Mouse (Mus musculus): ENCODE measurements around the gene Amer3. TPM values are rescaled to one million over a fixed set of nuclear protein-coding genes. Genes with fewer than 3 reads are reported as not detected.
"Not testable (repeated sequence)": the region's sequence is repeated elsewhere in the genome, so short reads cannot be mapped to it uniquely, and the experiment has no call there.

The Amer3 gene
- 1.6 and 4.9 TPM in 2 replicates for polyA plus RNA-seq (2016; fragmentation: Nextera tagmentation; extraction: Ambion mirVana)

DNA sequence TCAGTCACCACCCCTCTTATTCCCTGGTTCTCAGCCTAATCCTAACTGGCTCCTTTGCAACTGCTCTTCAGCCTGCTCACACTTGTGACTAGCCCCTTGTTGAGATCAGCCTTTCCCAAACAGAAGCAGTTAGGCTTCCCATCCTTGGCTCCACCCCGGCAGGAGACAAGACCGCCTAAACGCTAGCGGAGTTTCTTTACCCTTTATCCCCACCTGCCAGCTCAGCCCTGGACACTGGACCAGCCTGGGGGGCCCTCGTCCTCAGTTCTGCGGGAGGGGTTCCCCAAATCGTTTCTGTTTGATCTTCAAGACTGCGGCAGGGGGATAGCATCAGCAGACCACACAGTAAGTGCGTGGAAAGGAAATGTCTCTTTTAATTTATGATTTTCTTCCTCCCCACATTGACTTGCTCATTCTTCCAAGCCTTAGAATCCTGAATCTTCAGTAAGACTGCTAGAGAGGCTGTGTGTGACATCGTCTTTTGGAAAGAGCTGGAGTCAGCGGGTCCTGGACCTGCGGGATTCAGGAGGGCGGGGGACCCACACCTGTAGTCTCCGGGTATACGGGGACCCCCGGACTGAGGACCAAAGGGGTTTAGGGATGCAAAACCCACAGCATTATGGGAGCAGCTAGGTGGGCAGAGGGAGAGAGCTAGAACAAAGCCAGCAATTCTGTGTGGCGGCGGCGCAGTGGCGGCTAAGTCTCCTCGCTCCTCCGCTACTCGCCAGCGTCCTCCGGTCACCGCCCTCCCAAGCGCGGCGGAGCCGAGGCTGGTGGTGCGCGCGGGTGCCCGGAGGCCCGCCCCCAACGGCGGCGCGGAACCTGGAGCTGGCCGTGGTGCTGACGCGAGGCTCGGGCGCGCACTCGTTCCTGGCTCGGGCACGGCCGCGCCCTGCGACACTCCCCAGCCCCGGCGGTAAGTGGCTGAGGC is at the start of gene Amer3:
TSS of gene Amer3 (plus strand) at position 807 of the 931 bp plus-strand sequence.
- Histone ChIP-seq H3K4me3 (peak within 1 kb of the TSS; percentile 60), H3K36me3 (no peaks in the 10 kb centered on the region), H3K9me3 (no peaks in the 10 kb centered on the region), H3K27ac (peak within 1 kb of the TSS; percentile 76), H3K4me1 (replicated peaks) (peaks cover 16% of the 10 kb centered on the region; the same call in 1 of the 2 replicates), H3K27me3 (ENCODE audit: insufficient read depth, poor library complexity, severe bottlenecking) (peaks cover 42% of the 10 kb centered on the region)
- peak; percentile 83 for DNase-seq (ENCODE audit: low spot score)
- WGBS = under 1% methylated on average over 53 of the region's 53 CpGs

- not testable (repeated sequence) for DNase-seq (ENCODE audit: low spot score); H3K4me3 ChIP-seq; H3K9me3 ChIP-seq; H3K36me3 ChIP-seq; H3K27ac ChIP-seq
- 53% methylated on average over 3 of the region's 3 CpGs for WGBS
- Histone ChIP-seq H3K27me3 (ENCODE audit: insufficient read depth, poor library complexity, severe bottlenecking) (peaks cover 46% of the 10 kb centered on the region), H3K4me1 (replicated peaks) (peaks cover 10% of the 10 kb centered on the region)
These were observed 44.9 kb upstream of the Amer3 start for GRCm38 (mm10) chr1:34534574-34534973.

- H3K27me3 ChIP-seq (ENCODE audit: insufficient read depth, poor library complexity, severe bottlenecking) = peaks cover 46% of the 10 kb centered on the region
- 0 out of 2 replicates have a peak within 1 kb of the TSS, but pooled peaks have one; percentile 13 for H3K4me3 ChIP-seq
- not testable (repeated sequence) for H3K36me3 ChIP-seq; H3K27ac ChIP-seq; H3K9me3 ChIP-seq; DNase-seq (ENCODE audit: low spot score)
- H3K4me1 ChIP-seq (replicated peaks) = peaks cover 10% of the 10 kb centered on the region
- WGBS = 23% methylated on average over 7 of the region's 7 CpGs
These were observed 44.3 kb upstream of the Amer3 start, which contains the start of gene Cfc1 for GRCm38 (mm10) chr1:34535043-34535698. Gene Cfc1, plus strand, starts transcription at chr1:34535648.

DNA sequence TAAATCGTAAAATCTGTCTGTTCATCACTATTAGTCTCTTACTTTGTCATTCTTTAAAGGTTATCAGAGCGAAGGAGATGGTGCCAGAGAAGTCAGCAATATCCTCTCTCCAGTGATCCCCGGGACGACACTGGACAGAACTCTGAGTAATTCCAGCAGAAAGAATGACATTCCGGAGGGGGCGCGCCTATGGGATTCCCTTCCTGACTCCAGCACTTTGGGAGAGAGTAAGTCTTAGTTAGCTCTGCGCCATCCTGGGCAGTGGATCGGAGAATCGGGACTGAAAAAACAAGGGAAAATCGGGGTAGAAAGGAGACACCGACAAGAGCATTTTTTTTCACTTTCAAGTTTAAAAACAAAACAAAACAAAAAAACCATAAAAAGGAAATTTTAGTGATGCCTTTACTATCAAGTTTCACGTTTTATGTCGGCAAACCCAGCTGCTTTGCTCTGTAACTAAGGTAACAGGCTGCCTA is 43.1 kb upstream of the Amer3 start:
- no peak overlapping the region for H3K27ac ChIP-seq
- H3K36me3 ChIP-seq = no peaks in the 10 kb centered on the region
- H3K4me1 ChIP-seq (replicated peaks) = peaks cover 10% of the 10 kb centered on the region
- H3K27me3 ChIP-seq (ENCODE audit: insufficient read depth, poor library complexity, severe bottlenecking) = peaks cover 46% of the 10 kb centered on the region
- peak overlapping the region; percentile 37 for H3K4me3 ChIP-seq
- no peaks in the 10 kb centered on the region for H3K9me3 ChIP-seq
- DNase-seq (ENCODE audit: low spot score) = peak; percentile 17
- WGBS = 2% methylated on average over 14 of the region's 14 CpGs

DNA sequence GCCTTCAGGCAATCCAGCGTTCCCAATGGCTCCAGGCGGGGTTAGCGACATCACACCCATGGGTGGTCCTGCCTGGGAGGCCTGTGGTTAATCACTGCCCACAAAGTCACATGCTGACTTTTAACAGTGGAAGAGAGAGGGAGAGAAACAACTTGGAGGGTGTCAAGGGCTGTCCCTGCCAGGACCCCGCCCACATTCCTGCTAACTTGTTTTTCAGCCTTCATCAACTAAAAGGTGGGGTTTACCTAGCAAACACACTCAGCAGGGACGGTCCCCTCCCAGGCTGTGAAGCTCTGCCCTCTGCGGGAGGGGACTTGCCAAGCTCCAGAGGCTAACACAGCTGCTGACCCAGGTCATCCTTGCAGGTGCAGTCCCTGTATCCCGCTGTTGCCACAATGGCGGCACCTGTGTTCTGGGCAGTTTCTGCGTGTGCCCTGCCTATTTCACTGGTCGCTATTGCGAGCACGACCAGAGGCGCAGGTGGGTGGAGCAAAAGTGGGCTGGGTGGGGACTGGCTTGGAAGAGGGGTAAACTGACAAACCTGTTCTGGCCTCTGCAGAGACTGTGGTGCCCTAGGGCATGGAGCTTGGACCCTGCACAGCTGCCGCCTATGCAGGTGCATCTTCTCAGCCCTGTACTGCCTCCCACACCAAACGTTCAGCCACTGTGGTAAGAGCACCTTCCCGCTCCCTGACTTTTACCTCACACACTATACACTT is 42.5 kb upstream of the Amer3 start:
- 4% methylated on average over 16 of the region's 16 CpGs for WGBS
- Histone ChIP-seq H3K27ac (no peak overlapping the region), H3K4me3 (peak overlapping the region; percentile 37), H3K27me3 (ENCODE audit: insufficient read depth, poor library complexity, severe bottlenecking) (peaks cover 46% of the 10 kb centered on the region), H3K9me3 (no peaks in the 10 kb centered on the region), H3K4me1 (replicated peaks) (peaks cover 10% of the 10 kb centered on the region), H3K36me3 (no peaks in the 10 kb centered on the region)
- DNase-seq (ENCODE audit: low spot score) = peak; percentile 18

DNA sequence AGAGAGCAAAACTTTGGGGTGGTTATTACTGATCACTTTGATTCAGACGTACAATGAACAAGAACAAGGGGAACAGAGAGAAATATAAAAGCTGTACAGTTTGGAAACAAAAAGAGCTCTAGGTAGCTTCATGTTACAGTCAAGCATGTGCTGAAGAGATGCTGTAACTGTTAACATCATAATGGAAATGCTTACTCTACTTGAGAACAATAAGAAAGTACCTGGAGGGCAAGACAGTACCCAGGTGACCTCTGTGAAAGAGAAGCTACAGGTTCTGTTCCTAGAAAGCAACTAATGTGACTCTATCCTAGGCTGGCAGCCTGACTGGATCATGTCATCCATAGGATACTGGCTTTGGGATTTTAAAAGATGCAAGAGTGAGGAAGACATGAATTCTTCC is 32.4 kb upstream of the Amer3 start:
- no peaks in the 10 kb centered on the region for H3K27me3 ChIP-seq (ENCODE audit: insufficient read depth, poor library complexity, severe bottlenecking)
- H3K4me3 ChIP-seq = no peak overlapping the region
- H3K4me1 ChIP-seq (replicated peaks) = no peaks in the 10 kb centered on the region
- H3K36me3 ChIP-seq = no peaks in the 10 kb centered on the region
- no peak for DNase-seq (ENCODE audit: low spot score)
- WGBS = 76% methylated on average over 1 of the region's 1 CpGs
- no peak overlapping the region for H3K27ac ChIP-seq
- H3K9me3 ChIP-seq = no peaks in the 10 kb centered on the region

DNA sequence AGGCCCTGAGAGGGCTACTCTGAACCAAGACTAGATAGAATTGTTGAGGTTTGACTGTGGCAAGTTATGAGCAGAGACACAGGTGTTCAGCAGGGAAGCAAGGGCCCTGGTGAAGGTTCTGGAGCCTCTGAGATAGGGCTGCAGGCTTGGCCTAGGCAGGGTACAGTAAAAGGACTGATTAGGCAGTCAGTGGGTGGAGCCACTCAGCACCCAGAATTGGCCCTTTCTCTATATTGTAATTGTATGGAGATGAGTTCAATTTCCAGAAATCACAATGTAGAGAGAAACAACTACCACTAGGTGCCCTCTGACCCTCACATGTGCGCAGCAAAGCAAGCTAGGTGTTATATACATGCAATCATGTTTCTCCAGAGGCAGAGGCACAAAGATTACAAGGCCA is 25.8 kb upstream of the Amer3 start:
- Histone ChIP-seq H3K27ac (no peak overlapping the region), H3K9me3 (no peaks in the 10 kb centered on the region), H3K27me3 (ENCODE audit: insufficient read depth, poor library complexity, severe bottlenecking) (no peaks in the 10 kb centered on the region), H3K4me3 (no peak overlapping the region), H3K36me3 (no peaks in the 10 kb centered on the region), H3K4me1 (replicated peaks) (no peaks in the 10 kb centered on the region)
- no peak for DNase-seq (ENCODE audit: low spot score)
- 82% methylated on average over 1 of the region's 1 CpGs for WGBS

GRCm38 (mm10) chr1:34554275-34554674 is 25.2 kb upstream of the Amer3 start:
- WGBS = 91% methylated on average over 7 of the region's 7 CpGs
- no peaks in the 10 kb centered on the region for H3K27me3 ChIP-seq (ENCODE audit: insufficient read depth, poor library complexity, severe bottlenecking)
- no peaks in the 10 kb centered on the region for H3K36me3 ChIP-seq
- H3K9me3 ChIP-seq = no peaks in the 10 kb centered on the region
- H3K4me1 ChIP-seq (replicated peaks) = no peaks in the 10 kb centered on the region
- no peak for DNase-seq (ENCODE audit: low spot score)
- no peak overlapping the region for H3K4me3 ChIP-seq
- H3K27ac ChIP-seq = no peak overlapping the region

DNA sequence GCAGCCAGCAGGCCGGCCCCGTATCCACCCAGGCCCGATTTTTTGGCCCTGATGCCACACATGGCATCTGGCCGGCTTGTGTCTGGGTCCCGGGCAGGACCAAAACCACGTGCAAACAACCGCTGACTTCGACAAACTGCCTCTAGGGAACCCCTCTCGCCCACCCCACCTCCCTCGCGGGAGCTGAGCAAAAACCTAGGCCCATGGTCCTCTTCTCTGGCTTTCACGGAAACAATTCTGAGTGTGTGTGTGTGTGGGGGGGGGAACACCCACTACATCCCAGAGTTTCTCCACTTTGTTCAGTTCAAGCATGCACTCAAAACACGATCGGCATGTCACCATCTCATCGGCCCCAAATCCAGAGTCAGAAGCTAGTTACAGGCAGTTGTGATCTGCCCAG is 18.6 kb upstream of the Amer3 start, which contains the start of gene Prss40:
TSS of gene Prss40 (minus strand) at position 101 of the 400 bp plus-strand sequence.
- no peak for DNase-seq (ENCODE audit: low spot score)
- Histone ChIP-seq H3K9me3 (no peaks in the 10 kb centered on the region), H3K36me3 (no peaks in the 10 kb centered on the region), H3K4me3 (no peak within 1 kb of the TSS), H3K4me1 (replicated peaks) (no peaks in the 10 kb centered on the region), H3K27ac (no peak within 1 kb of the TSS), H3K27me3 (ENCODE audit: insufficient read depth, poor library complexity, severe bottlenecking) (no peaks in the 10 kb centered on the region)
- 87% methylated on average over 15 of the region's 15 CpGs for WGBS

DNA sequence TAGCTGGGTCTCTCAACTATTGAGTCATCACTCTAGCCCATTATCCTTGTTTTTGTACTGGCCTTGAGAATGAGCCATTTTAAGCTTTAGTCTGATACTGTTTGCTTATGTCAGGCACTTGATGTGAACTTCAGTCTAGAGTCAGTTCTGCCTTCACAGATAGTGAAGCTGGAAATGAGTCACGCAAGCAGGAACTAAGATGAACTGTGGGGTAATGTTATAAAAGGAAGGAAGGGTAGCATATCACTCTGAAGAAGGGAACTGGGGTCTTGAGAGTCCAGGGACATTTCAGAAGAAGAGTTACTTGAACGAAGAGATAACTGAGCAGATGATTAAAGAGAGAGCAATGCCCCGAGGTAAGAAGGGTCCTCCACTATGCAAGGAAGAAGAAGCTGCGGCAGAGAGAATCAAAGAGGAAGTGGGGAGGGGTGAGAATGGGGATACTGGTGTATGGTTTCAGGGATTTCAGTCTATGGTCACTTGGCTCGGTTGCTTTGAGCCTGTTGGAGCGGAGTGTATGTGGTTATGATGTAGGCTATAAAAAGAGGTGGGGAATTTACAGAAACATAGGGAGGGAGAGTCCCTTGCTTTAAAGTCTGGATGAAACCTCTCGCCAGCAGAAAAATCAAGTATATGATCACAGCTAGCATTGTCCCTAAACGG is 14.9 kb upstream of the Amer3 start:
- no peak for DNase-seq (ENCODE audit: low spot score)
- peaks cover 3% of the 10 kb centered on the region; the same call in 1 of the 2 replicates for H3K9me3 ChIP-seq
- H3K4me1 ChIP-seq (replicated peaks) = no peaks in the 10 kb centered on the region
- no peak overlapping the region for H3K4me3 ChIP-seq
- no peaks in the 10 kb centered on the region for H3K36me3 ChIP-seq
- WGBS = 84% methylated on average over 8 of the region's 8 CpGs
- H3K27me3 ChIP-seq (ENCODE audit: insufficient read depth, poor library complexity, severe bottlenecking) = no peaks in the 10 kb centered on the region
- no peak overlapping the region for H3K27ac ChIP-seq

- Histone ChIP-seq H3K9me3 (peaks cover 3% of the 10 kb centered on the region; the same call in 1 of the 2 replicates), H3K4me3 (no peak overlapping the region), H3K4me1 (replicated peaks) (no peaks in the 10 kb centered on the region), H3K36me3 (no peaks in the 10 kb centered on the region), H3K27ac (no peak overlapping the region), H3K27me3 (ENCODE audit: insufficient read depth, poor library complexity, severe bottlenecking) (no peaks in the 10 kb centered on the region)
- 97% methylated on average over 2 of the region's 2 CpGs for WGBS
- no peak for DNase-seq (ENCODE audit: low spot score)
These were observed 11.3 kb upstream of the Amer3 start for GRCm38 (mm10) chr1:34568120-34568519.

GRCm38 (mm10) chr1:34569876-34570275 is 9.6 kb upstream of the Amer3 start:
- Histone ChIP-seq H3K27ac (no peak overlapping the region), H3K27me3 (ENCODE audit: insufficient read depth, poor library complexity, severe bottlenecking) (no peaks in the 10 kb centered on the region), H3K9me3 (peaks cover 3% of the 10 kb centered on the region; the same call in 1 of the 2 replicates), H3K4me3 (no peak overlapping the region), H3K4me1 (replicated peaks) (no peaks in the 10 kb centered on the region), H3K36me3 (no peaks in the 10 kb centered on the region)
- no peak for DNase-seq (ENCODE audit: low spot score)
- WGBS = 87% methylated on average over 2 of the region's 2 CpGs

Data from hindbrain, embryonic 10.5 days (tissue).